Mouse (Mus musculus): ENCODE data around the gene Ucp2. TPM values are rescaled to one million over a fixed set of nuclear protein-coding genes. Genes with fewer than 3 reads are reported as not detected.

Gene Ucp2
- polyA plus RNA-seq, 1 experiment, result 92.5 TPM

GRCm38 (mm10) chr7:100497402-100497801, 4.3 kb downstream of the Ucp2 start:
- no peak overlapping the region for H3K4me3 ChIP-seq (ENCODE audit: insufficient read depth, poor library complexity, severe bottlenecking)
- H3K27me3 ChIP-seq (ENCODE audit: control insufficient read depth, insufficient read depth, insufficient read length), result no peaks in the 10 kb centered on the region
- H3K79me2 ChIP-seq (ENCODE audit: control insufficient read depth, insufficient read depth), result no peaks in the 10 kb centered on the region
- no peak overlapping the region for H3ac ChIP-seq (ENCODE audit: control insufficient read depth, insufficient read length, low read depth)
- TF ChIP-seq CTCF (IDR thresholded peaks at IDR 0.05; ENCODE audit: control insufficient read depth, insufficient read depth, insufficient read length), result no peak
- no peak for TF ChIP-seq MYOG (IDR thresholded peaks at IDR 0.05; ENCODE audit: control insufficient read depth, extremely low read depth, insufficient read length)
- no peak for TF ChIP-seq FOSL1 (IDR thresholded peaks at IDR 0.05; ENCODE audit: insufficient read depth, low read length, poor library complexity, severe bottlenecking)
- no peak for TF ChIP-seq MAX (IDR thresholded peaks at IDR 0.05)
- TF ChIP-seq MYOD1 (IDR thresholded peaks at IDR 0.05; ENCODE audit: control insufficient read depth, insufficient read length, low read depth), result no peak
- no peak for TF ChIP-seq USF1 (IDR thresholded peaks at IDR 0.05; ENCODE audit: low read depth)
- TF ChIP-seq CEBPB (IDR thresholded peaks at IDR 0.05; ENCODE audit: low read depth), result no peak
- H3K79me3 ChIP-seq (ENCODE audit: low read depth), result no peaks in the 10 kb centered on the region
- no peaks in the 10 kb centered on the region for H3K36me3 ChIP-seq (ENCODE audit: control insufficient read depth, insufficient read depth)

GRCm38 (mm10) chr7:100497982-100498381, 4.8 kb downstream of the Ucp2 start:
- no peak overlapping the region for H3ac ChIP-seq (ENCODE audit: control insufficient read depth, insufficient read length, low read depth)
- H3K79me2 ChIP-seq (ENCODE audit: control insufficient read depth, insufficient read depth), result no peaks in the 10 kb centered on the region
- TF ChIP-seq CEBPB (IDR thresholded peaks at IDR 0.05; ENCODE audit: low read depth), result no peak
- no peak for TF ChIP-seq FOSL1 (IDR thresholded peaks at IDR 0.05; ENCODE audit: insufficient read depth, low read length, poor library complexity, severe bottlenecking)
- no peak for TF ChIP-seq MAX (IDR thresholded peaks at IDR 0.05)
- TF ChIP-seq USF1 (IDR thresholded peaks at IDR 0.05; ENCODE audit: low read depth), result no peak
- TF ChIP-seq MYOD1 (IDR thresholded peaks at IDR 0.05; ENCODE audit: control insufficient read depth, insufficient read length, low read depth), result no peak
- no peak for TF ChIP-seq MYOG (IDR thresholded peaks at IDR 0.05; ENCODE audit: control insufficient read depth, extremely low read depth, insufficient read length)
- TF ChIP-seq CTCF (IDR thresholded peaks at IDR 0.05; ENCODE audit: control insufficient read depth, insufficient read depth, insufficient read length), result no peak
- H3K27me3 ChIP-seq (ENCODE audit: control insufficient read depth, insufficient read depth, insufficient read length), result no peaks in the 10 kb centered on the region
- H3K36me3 ChIP-seq (ENCODE audit: control insufficient read depth, insufficient read depth), result no peaks in the 10 kb centered on the region
- H3K79me3 ChIP-seq (ENCODE audit: low read depth), result no peaks in the 10 kb centered on the region
- no peak overlapping the region for H3K4me3 ChIP-seq (ENCODE audit: insufficient read depth, poor library complexity, severe bottlenecking)

DNA sequence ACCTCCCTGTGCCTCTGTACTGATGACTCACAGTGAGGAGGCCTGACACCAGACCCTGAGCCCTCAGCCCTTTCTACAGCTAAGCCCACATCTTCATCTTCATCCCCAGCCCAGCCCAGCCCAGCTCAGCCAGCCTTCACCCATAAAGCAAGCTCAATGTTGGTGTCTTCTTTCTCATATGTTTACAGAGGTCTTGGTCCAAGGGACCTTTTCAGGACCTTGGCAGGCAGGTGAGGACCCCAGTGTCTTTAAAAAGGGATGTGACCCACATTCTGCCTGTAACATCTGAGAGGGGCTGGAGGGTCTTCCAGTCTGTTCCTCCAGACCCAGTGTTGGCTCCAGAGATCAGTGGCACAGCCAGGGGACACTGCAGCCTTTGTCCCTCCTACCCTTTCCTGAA, 6.3 kb downstream of the Ucp2 start:
- H3K36me3 ChIP-seq (ENCODE audit: control insufficient read depth, insufficient read depth), result no peaks in the 10 kb centered on the region
- TF ChIP-seq MYOD1 (IDR thresholded peaks at IDR 0.05; ENCODE audit: control insufficient read depth, insufficient read length, low read depth) (no peak), MYOG (IDR thresholded peaks at IDR 0.05; ENCODE audit: control insufficient read depth, extremely low read depth, insufficient read length) (no peak), FOSL1 (IDR thresholded peaks at IDR 0.05; ENCODE audit: insufficient read depth, low read length, poor library complexity, severe bottlenecking) (no peak)
- H3K79me2 ChIP-seq (ENCODE audit: control insufficient read depth, insufficient read depth), result no peaks in the 10 kb centered on the region
- no peak overlapping the region for H3ac ChIP-seq (ENCODE audit: control insufficient read depth, insufficient read length, low read depth)
- no peaks in the 10 kb centered on the region for H3K79me3 ChIP-seq (ENCODE audit: low read depth)
- no peak overlapping the region for H3K4me3 ChIP-seq (ENCODE audit: insufficient read depth, poor library complexity, severe bottlenecking)
- peaks cover 6% of the 10 kb centered on the region for H3K27me3 ChIP-seq (ENCODE audit: control insufficient read depth, insufficient read depth, insufficient read length)

DNA sequence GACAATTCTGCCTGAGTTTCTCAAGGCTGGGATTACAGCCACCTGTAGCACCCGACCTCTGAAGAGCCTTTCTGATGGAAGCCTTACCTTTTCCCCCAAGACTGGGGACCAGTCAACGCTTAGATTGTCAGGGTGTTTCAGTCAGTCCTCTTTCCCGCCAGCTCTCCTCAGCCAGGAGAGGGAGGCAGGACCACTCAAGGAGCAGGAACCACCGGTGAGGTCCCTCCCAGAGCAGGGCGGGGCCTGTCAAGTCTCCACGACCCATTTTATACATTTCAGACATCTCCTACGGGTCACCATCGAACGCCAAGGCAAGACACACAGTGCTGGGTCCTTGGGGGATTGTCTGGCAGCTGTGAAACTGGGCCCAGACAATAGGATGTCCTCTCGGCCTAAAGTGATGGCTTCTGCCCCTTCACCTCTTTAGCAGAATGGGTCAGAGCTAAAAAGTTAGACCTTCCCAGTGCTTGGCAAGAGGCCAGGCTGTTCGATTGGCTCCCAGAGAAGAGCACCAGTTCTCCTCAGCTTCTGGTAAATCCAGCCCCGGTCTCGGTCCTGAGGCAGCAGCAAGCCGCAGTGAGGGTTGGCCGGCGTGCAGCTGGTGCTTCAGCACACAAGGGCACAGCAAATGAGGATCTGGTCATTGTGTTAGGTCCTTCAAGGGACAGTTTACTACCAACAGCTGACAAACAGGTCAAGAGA, 7.3 kb downstream of the Ucp2 start:
- H3K4me3 ChIP-seq (ENCODE audit: insufficient read depth, poor library complexity, severe bottlenecking), result no peak overlapping the region
- no peak overlapping the region for H3ac ChIP-seq (ENCODE audit: control insufficient read depth, insufficient read length, low read depth)
- no peaks in the 10 kb centered on the region for H3K79me2 ChIP-seq (ENCODE audit: control insufficient read depth, insufficient read depth)
- no peaks in the 10 kb centered on the region for H3K79me3 ChIP-seq (ENCODE audit: low read depth)
- H3K36me3 ChIP-seq (ENCODE audit: control insufficient read depth, insufficient read depth), result no peaks in the 10 kb centered on the region
- TF ChIP-seq CTCF (IDR thresholded peaks at IDR 0.05; ENCODE audit: control insufficient read depth, insufficient read depth, insufficient read length), result no peak
- TF ChIP-seq USF1 (IDR thresholded peaks at IDR 0.05; ENCODE audit: low read depth), result no peak
- TF ChIP-seq FOSL1 (IDR thresholded peaks at IDR 0.05; ENCODE audit: insufficient read depth, low read length, poor library complexity, severe bottlenecking), result no peak
- TF ChIP-seq MYOG (IDR thresholded peaks at IDR 0.05; ENCODE audit: control insufficient read depth, extremely low read depth, insufficient read length), result no peak
- no peak for TF ChIP-seq MYOD1 (IDR thresholded peaks at IDR 0.05; ENCODE audit: control insufficient read depth, insufficient read length, low read depth)
- no peak for TF ChIP-seq CEBPB (IDR thresholded peaks at IDR 0.05; ENCODE audit: low read depth)
- no peak for TF ChIP-seq MAX (IDR thresholded peaks at IDR 0.05)
- H3K27me3 ChIP-seq (ENCODE audit: control insufficient read depth, insufficient read depth, insufficient read length), result peaks cover 6% of the 10 kb centered on the region

GRCm38 (mm10) chr7:100501027-100501843, 8.1 kb downstream of the Ucp2 start:
- H3ac ChIP-seq (ENCODE audit: control insufficient read depth, insufficient read length, low read depth), result no peak overlapping the region
- TF ChIP-seq MYOG (IDR thresholded peaks at IDR 0.05; ENCODE audit: control insufficient read depth, extremely low read depth, insufficient read length) (no peak), FOSL1 (IDR thresholded peaks at IDR 0.05; ENCODE audit: insufficient read depth, low read length, poor library complexity, severe bottlenecking) (no peak), CTCF (IDR thresholded peaks at IDR 0.05; ENCODE audit: control insufficient read depth, insufficient read depth, insufficient read length) (no peak), MAX (IDR thresholded peaks at IDR 0.05) (no peak), CEBPB (IDR thresholded peaks at IDR 0.05; ENCODE audit: low read depth) (no peak), MYOD1 (IDR thresholded peaks at IDR 0.05; ENCODE audit: control insufficient read depth, insufficient read length, low read depth) (no peak), USF1 (IDR thresholded peaks at IDR 0.05; ENCODE audit: low read depth) (no peak)
- H3K79me2 ChIP-seq (ENCODE audit: control insufficient read depth, insufficient read depth), result no peaks in the 10 kb centered on the region
- H3K27me3 ChIP-seq (ENCODE audit: control insufficient read depth, insufficient read depth, insufficient read length), result peaks cover 6% of the 10 kb centered on the region
- H3K36me3 ChIP-seq (ENCODE audit: control insufficient read depth, insufficient read depth), result no peaks in the 10 kb centered on the region
- no peak overlapping the region for H3K4me3 ChIP-seq (ENCODE audit: insufficient read depth, poor library complexity, severe bottlenecking)
- H3K79me3 ChIP-seq (ENCODE audit: low read depth), result no peaks in the 10 kb centered on the region
